30 mouse cellular contexts compared by ENCODE assay signal in the genomic region with DNA sequence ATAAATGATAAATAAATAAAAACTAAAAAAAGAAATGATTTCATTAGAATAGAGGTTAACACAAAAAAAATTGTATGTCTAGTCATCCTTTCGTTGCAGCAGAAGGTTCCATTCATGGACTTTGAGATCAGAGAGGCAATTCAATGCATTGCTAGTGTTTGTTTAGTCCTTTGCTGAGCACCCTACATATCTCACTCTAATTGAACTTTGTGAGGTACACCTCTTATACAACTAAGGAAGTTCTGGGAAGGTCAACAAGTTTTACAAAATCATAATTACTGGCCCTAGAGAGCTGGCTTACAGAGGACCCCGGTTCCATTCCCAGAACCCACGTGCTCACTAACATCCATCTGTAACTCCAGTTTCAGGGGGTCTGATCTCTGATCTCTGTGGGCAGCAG. TPM values are rescaled to one million over a fixed set of nuclear protein-coding genes. Genes with fewer than 3 reads are reported as not detected.
DNase-seq lines count a peak whose midpoint lies in the region; ATAC-seq and TF ChIP-seq lines count a peak whose summit lies in the region.
"Had no signal": no experiment of that assay in that cellular context is flagged by ENCODE, and none has a peak within 500 bp of the region (broad histone marks: within the 10 kb centered on the region; RNA-seq: fewer than 3 reads in every experiment).

No protein-coding gene starts in this region.

- H3K9ac ChIP-seq in intestine, embryonic 15.5 days: no peak overlapping the region
- H3K9ac ChIP-seq in intestine, postnatal 0 days (ENCODE audit: low read depth, low read length): no peak overlapping the region
- H3K9ac ChIP-seq: embryonic facial prominence, embryonic 13.5 days; embryonic facial prominence, embryonic 15.5 days; forebrain, embryonic 12.5 days had no signal

- no peak for TF ChIP-seq CTCF in intestine, postnatal 0 days (IDR thresholded peaks at IDR 0.05; ENCODE audit: low read depth)

- ATAC-seq in intestine, embryonic 15.5 days: peak; percentile 91
- ATAC-seq in intestine, postnatal 0 days: peak; percentile 92
- ATAC-seq: activated CD4-positive, CD25-positive, alpha-beta regulatory T cell, adult 4 months; CD4-positive, CD25-positive, alpha-beta regulatory T cell, adult 4 months; forebrain, embryonic 14.5 days; forebrain, embryonic 16.5 days; Patski had no signal

- H3K9me3 ChIP-seq in intestine, embryonic 15.5 days: no peaks in the 10 kb centered on the region
- H3K9me3 ChIP-seq in intestine, postnatal 0 days (ENCODE audit: control insufficient read depth): no peaks in the 10 kb centered on the region
- H3K9me3 ChIP-seq: embryonic facial prominence, embryonic 13.5 days; embryonic facial prominence, embryonic 15.5 days; forebrain, embryonic 10.5 days; forebrain, embryonic 12.5 days had no signal

- H3K4me1 ChIP-seq in intestine, embryonic 15.5 days (replicated peaks): no peaks in the 10 kb centered on the region
- no peaks in the 10 kb centered on the region; the same call in 1 of the 2 replicates for H3K4me1 ChIP-seq in intestine, postnatal 0 days (replicated peaks; ENCODE audit: control insufficient read depth, insufficient read depth, low read length)
- H3K4me1 ChIP-seq: embryonic facial prominence, embryonic 13.5 days; embryonic facial prominence, embryonic 15.5 days; forebrain, embryonic 10.5 days; forebrain, embryonic 12.5 days had no signal

- no peaks in the 10 kb centered on the region for H3K36me3 ChIP-seq in intestine, embryonic 15.5 days
- H3K36me3 ChIP-seq in intestine, postnatal 0 days (ENCODE audit: control insufficient read depth, insufficient read depth): no peaks in the 10 kb centered on the region; the same call in 1 of the 2 replicates
- H3K36me3 ChIP-seq: embryonic facial prominence, embryonic 15.5 days; forebrain, embryonic 10.5 days; forebrain, embryonic 12.5 days; G1E had no signal

- peak; percentile 9 for DNase-seq in heart, adult 11 months
- no peak for DNase-seq in heart, adult 18-20 months
- DNase-seq in cerebellum, adult 11 months: no peak
- DNase-seq in gastrocnemius, postnatal 4 days (ENCODE audit: low spot score in 2 of 2): no peak
- DNase-seq: adrenal gland, adult 8-10 months; adrenal gland, postnatal 14 days; adrenal gland, postnatal 36 days; B cell, adult 2 months; cerebellum, adult 18-20 months; cerebellum, adult 8-10 months; cerebellum, adult 9-11 months; cerebellum, postnatal 14 days; cerebellum, postnatal 36 days; embryo, embryonic 11 days had no signal

- H3K4me3 ChIP-seq in intestine, embryonic 15.5 days (replicated peaks): no peak overlapping the region
- H3K4me3 ChIP-seq in intestine, postnatal 0 days (ENCODE audit: low read depth, low read length): no peak overlapping the region
- H3K4me3 ChIP-seq: embryonic facial prominence, embryonic 13.5 days; embryonic facial prominence, embryonic 15.5 days; erythroblast, embryonic 14.5 days; forebrain, embryonic 10.5 days; forebrain, embryonic 12.5 days had no signal

- H3K4me2 ChIP-seq in intestine, embryonic 15.5 days (replicated peaks): no peak overlapping the region
- H3K4me2 ChIP-seq in intestine, postnatal 0 days (replicated peaks; ENCODE audit: low read depth): peak overlapping the region; percentile 21; the same call in 1 of the 2 replicates
- H3K4me2 ChIP-seq: embryonic facial prominence, embryonic 13.5 days; embryonic facial prominence, embryonic 15.5 days; forebrain, embryonic 12.5 days had no signal

- no peaks in the 10 kb centered on the region for H3K27me3 ChIP-seq in intestine, embryonic 15.5 days (replicated peaks)
- H3K27me3 ChIP-seq in intestine, postnatal 0 days (replicated peaks; ENCODE audit: control insufficient read depth, insufficient read depth, low read length): no peaks in the 10 kb centered on the region
- H3K27me3 ChIP-seq: CH12.LX; embryonic facial prominence, embryonic 13.5 days; embryonic facial prominence, embryonic 15.5 days; forebrain, embryonic 12.5 days; Patski had no signal

- H3K27ac ChIP-seq in intestine, embryonic 15.5 days: peak overlapping the region; percentile 34; the same call in 1 of the 2 replicates
- H3K27ac ChIP-seq in intestine, postnatal 0 days (ENCODE audit: low read depth, low read length): peak overlapping the region; percentile 73
- H3K27ac ChIP-seq: embryonic facial prominence, embryonic 13.5 days; embryonic facial prominence, embryonic 15.5 days; forebrain, embryonic 10.5 days; forebrain, embryonic 12.5 days had no signal

- 78% methylated on average over 3 of the region's 3 CpGs for WGBS in intestine, embryonic 15.5 days
- 40% methylated on average over 3 of the region's 3 CpGs for WGBS in intestine, postnatal 0 days

RNA-seq across cellular contexts. Expression of a gene that starts 46.3 kb away (rescaled TPM):
- not detected for total RNA-seq in heart, adult 18-20 months (2021)
- 0.20 and 0.40 TPM in 2 replicates for polyA plus RNA-seq in intestine, embryonic 15.5 days (2015; fragmentation: Nextera tagmentation; extraction: Ambion mirVana)
- polyA plus RNA-seq in intestine, postnatal 0 days (2015; fragmentation: Nextera tagmentation; extraction: Ambion mirVana): 0.22 and 0.33 TPM in 2 replicates
- under 1 TPM; 0.18 to 0.39 TPM for total RNA-seq in gastrocnemius, postnatal 4 days (2021)
- total RNA-seq: adrenal gland, adult 18-20 months; adrenal gland, postnatal 14 days; CH12.LX; G1E had no signal
- polyA plus RNA-seq: activated CD4-positive, CD25-positive, alpha-beta regulatory T cell, adult 4 months; embryonic facial prominence, embryonic 11.5 days; erythroblast, embryonic 14.5 days; G1E; Patski had no signal

RNA-seq across cellular contexts. Expression of a gene that starts 55.6 kb away (rescaled TPM):
- 1 to 10 TPM; 5.7 to 6.3 TPM for total RNA-seq in heart, adult 18-20 months (2021)
- polyA plus RNA-seq in intestine, embryonic 15.5 days (2015; fragmentation: Nextera tagmentation; extraction: Ambion mirVana): 14.4 and 14.6 TPM in 2 replicates
- polyA plus RNA-seq in intestine, postnatal 0 days (2015; fragmentation: Nextera tagmentation; extraction: Ambion mirVana): 12.2 and 13.4 TPM in 2 replicates
- total RNA-seq in gastrocnemius, postnatal 4 days (2021): 10 to 100 TPM in 1 of 2 experiments, 1 to 10 TPM in 1; 7.8 to 11.6 TPM
- total RNA-seq: CH12.LX, G1E had no signal
- polyA plus RNA-seq: G1E had no signal
